Mouse (Mus musculus) retina, embryonic 14.5 days (tissue): ENCODE measurements around the gene Gm47841.
A peak's percentile ranks its signal among the peaks of the same experiment; 100 is the strongest.

Experiments used
- DNase-seq: peaks from one replicate; pipeline ENCODE4 v3.0.0-alpha.2; 2015; ENCODE audit warnings: low spot score

Gm47841 gene

GRCm38 (mm10) chr15:101074067-101074466 lies 26.9 kb upstream of the Gm47841 start:
- DNase-seq = no peak

- DNase-seq = no peak
Measured at GRCm38 (mm10) chr15:101072736-101073135, 25.5 kb upstream of the Gm47841 start.

- DNase-seq = no peak
Measured at GRCm38 (mm10) chr15:101070762-101071161, 23.6 kb upstream of the Gm47841 start.

- DNase-seq = no peak
Measured at GRCm38 (mm10) chr15:101069641-101070190, 22.5 kb upstream of the Gm47841 start.

GRCm38 (mm10) chr15:101068671-101069070 lies 21.5 kb upstream of the Gm47841 start:
- DNase-seq = no peak

- DNase-seq = no peak
Measured at GRCm38 (mm10) chr15:101068029-101068428, 20.8 kb upstream of the Gm47841 start.

- DNase-seq = peak; percentile 65
Measured at GRCm38 (mm10) chr15:101066920-101067696, 19.9 kb upstream of the Gm47841 start.

GRCm38 (mm10) chr15:101066364-101066847 lies 19.2 kb upstream of the Gm47841 start:
- peak; percentile 58 for DNase-seq

GRCm38 (mm10) chr15:101065069-101065468 lies 17.9 kb upstream of the Gm47841 start:
- DNase-seq = peak; percentile 67

- no peak for DNase-seq
Measured at GRCm38 (mm10) chr15:101060280-101060852, 13.2 kb upstream of the Gm47841 start.

- peak; percentile 83 for DNase-seq
Measured at GRCm38 (mm10) chr15:101059570-101060279, 12.5 kb upstream of the Gm47841 start.

- DNase-seq = peak; percentile 86
Measured at GRCm38 (mm10) chr15:101056225-101056624, 9.0 kb upstream of the Gm47841 start.

GRCm38 (mm10) chr15:101054541-101054940 lies 7.3 kb upstream of the Gm47841 start:
- no peak for DNase-seq

GRCm38 (mm10) chr15:101053832-101054459 lies 6.7 kb upstream of the Gm47841 start:
- DNase-seq = no peak

GRCm38 (mm10) chr15:101052560-101053501 lies 5.6 kb upstream of the Gm47841 start:
- peak; percentile 61 for DNase-seq

GRCm38 (mm10) chr15:101051869-101052268 lies 4.7 kb upstream of the Gm47841 start:
- DNase-seq = no peak

- DNase-seq = no peak
Measured at GRCm38 (mm10) chr15:101048338-101048896, 1.2 kb upstream of the Gm47841 start.

GRCm38 (mm10) chr15:101046527-101047193 lies 537 bp downstream of the Gm47841 start:
- peak; percentile 63 for DNase-seq

GRCm38 (mm10) chr15:101046039-101046526 lies 1.1 kb downstream of the Gm47841 start:
- DNase-seq = no peak

GRCm38 (mm10) chr15:101044531-101044930 lies 2.7 kb downstream of the Gm47841 start:
- no peak for DNase-seq
